Mouse (Mus musculus) embryonic fibroblast, embryonic 13.5 days (primary cell): ENCODE measurements around the gene Cntnap1.

Experiments used
- CTCF ChIP-seq: IDR thresholded peaks from 2 replicates; pipeline ENCODE4 v1.5.1; 2011; ENCODE audit warnings: mild to moderate bottlenecking, control low read depth, low read length, moderate library complexity, borderline replicate concordance; ENCODE audit not compliant: insufficient read depth
- POLR2A ChIP-seq: IDR thresholded peaks from 2 replicates; pipeline ENCODE4 v1.6.1; 2011; ENCODE audit warnings: low read depth, mild to moderate bottlenecking, control low read depth, low read length, moderate library complexity

GRCm38 (mm10) chr11:101167963-101168300, 2.4 kb upstream of the Cntnap1 start:
- TF ChIP-seq POLR2A: no peak
- TF ChIP-seq CTCF: no peak
